In the genomic region with DNA sequence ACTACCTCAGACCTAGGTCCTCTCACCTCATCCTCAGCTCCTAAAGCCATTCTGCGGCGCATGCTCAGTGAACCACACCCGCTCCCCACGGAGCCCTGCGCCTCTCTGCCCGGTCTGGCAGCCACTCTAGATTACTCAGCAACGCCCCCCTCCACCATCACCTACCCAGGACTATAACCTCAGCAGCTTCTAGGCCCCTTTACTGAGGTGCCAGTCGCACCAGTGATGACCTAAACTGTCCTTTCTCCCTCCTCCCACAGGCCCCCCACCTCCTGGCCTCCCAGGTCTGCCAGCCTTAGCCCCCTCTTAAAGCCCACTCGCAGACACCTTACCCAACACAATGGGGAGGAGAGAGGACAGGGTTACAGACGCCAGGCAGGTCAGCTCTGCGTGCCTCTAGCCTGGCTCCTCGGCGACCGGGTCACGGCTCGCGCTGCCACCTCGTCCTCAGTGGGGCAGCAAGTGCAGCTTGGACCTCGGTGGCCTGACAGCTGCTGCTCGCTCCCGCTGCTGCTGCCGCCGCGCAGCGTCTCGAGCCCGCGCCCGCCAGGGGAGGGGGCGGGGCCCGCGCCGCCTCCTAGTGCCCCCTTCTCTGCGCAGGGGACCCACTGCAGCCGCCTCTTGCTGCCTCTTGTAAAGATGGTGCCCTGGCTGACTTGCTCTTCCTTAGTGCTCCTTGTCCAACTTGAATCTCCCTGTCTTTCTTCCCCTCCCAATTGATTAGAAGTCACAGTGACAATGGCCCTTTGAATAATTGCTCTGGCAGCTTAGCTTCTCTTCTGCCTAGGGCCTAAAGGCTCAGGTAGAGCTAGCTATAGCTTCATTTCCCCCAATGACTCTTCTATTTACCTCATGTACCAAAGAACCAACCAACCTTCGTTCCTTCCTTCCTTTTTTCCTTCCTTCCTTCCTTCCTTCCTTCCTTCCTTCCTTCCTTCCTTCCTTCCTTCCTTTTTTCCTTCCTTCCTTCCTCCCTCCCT, we compare ENCODE assay signal across 8 mouse cellular contexts. TPM values are rescaled to one million over a fixed set of nuclear protein-coding genes. Genes with fewer than 3 reads are reported as not detected.
DNase-seq lines count a peak whose midpoint lies in the region; ATAC-seq and TF ChIP-seq lines count a peak whose summit lies in the region.

A gene (minus strand): TSS at position 695 of the 980 bp plus-strand sequence.

- 0 out of 2 replicates have a peak, but pooled peaks cover 2% of the 10 kb centered on the region for H3K27me3 ChIP-seq in liver, postnatal 0 days (ENCODE audit: insufficient read depth, low read length)

- H3K4me2 ChIP-seq in liver, postnatal 0 days (ENCODE audit: low read depth, low read length): peak within 1 kb of the TSS; percentile 68

- 18% methylated on average over 23 of the region's 36 CpGs for WGBS in liver, postnatal 0 days (ENCODE audit: insufficient replicate concordance)

- ATAC-seq in liver, postnatal 0 days: no peak

- H3K9ac ChIP-seq in liver, postnatal 0 days (replicated peaks): no peak within 1 kb of the TSS

- peak; percentile 9 for DNase-seq in ovary, postnatal 36 days (ENCODE audit: low spot score)
- DNase-seq in ovary, postnatal 10 days (ENCODE audit: low spot score): no peak
- DNase-seq in cerebellum, postnatal 10 days: peak; percentile 75 to 83
- peak; percentile 16 to 30 for DNase-seq in frontal cortex, postnatal 10 days (ENCODE audit: low spot score in 2 of 2)
- peak; percentile 53 to 55 for DNase-seq in layer of hippocampus, adult 2 months (ENCODE audit: low spot score in 2 of 2)
- DNase-seq in liver, postnatal 0 days: peak; percentile 13
- peak; percentile 66 to 69 for DNase-seq in right cerebral cortex, postnatal 10 days (ENCODE audit: low spot score in 2 of 2)
- no peak for DNase-seq in spleen, postnatal 10 days (ENCODE audit: low spot score in 2 of 2)

- TF ChIP-seq CTCF in layer of hippocampus, adult 2 months (conservative IDR thresholded peaks at IDR 0.05): no peak
- no peak for TF ChIP-seq CTCF in liver, postnatal 0 days (IDR thresholded peaks at IDR 0.05; ENCODE audit: low read depth)

- peak within 1 kb of the TSS; percentile 58 for H3K4me3 ChIP-seq in layer of hippocampus, adult 2 months
- peak within 1 kb of the TSS; percentile 35 for H3K4me3 ChIP-seq in liver, postnatal 0 days (ENCODE audit: low read depth, low read length)

- no peaks in the 10 kb centered on the region for H3K36me3 ChIP-seq in liver, postnatal 0 days (replicated peaks; ENCODE audit: insufficient read depth, low read length)

- TF ChIP-seq EP300 in liver, postnatal 0 days (IDR thresholded peaks at IDR 0.05; ENCODE audit: low read depth): no peak

- no peaks in the 10 kb centered on the region for H3K4me1 ChIP-seq in liver, postnatal 0 days (ENCODE audit: insufficient read depth)

- peak within 1 kb of the TSS; percentile 87 for H3K27ac ChIP-seq in layer of hippocampus, adult 2 months
- no peak within 1 kb of the TSS for H3K27ac ChIP-seq in liver, postnatal 0 days (ENCODE audit: low read depth)

- no peaks in the 10 kb centered on the region for H3K9me3 ChIP-seq in liver, postnatal 0 days (ENCODE audit: low read length)

RNA-seq across cellular contexts. Expression of the gene that starts here (rescaled TPM):
- 10 to 100 TPM; 18.5 to 28.3 TPM for total RNA-seq in layer of hippocampus, adult 2 months (2021)
- polyA plus RNA-seq in liver, postnatal 0 days (2015; fragmentation: Nextera tagmentation; extraction: Ambion mirVana): not detected in 2 replicates

Comparison
In these comparisons a context has a peak if more than half of its experiments do, and no peak if none do; other contexts are left out.
1. DNase-seq: peak in ovary, postnatal 36 days (single experiment), cerebellum, postnatal 10 days (2 of 2), frontal cortex, postnatal 10 days (2 of 2), layer of hippocampus, adult 2 months (2 of 2) and right cerebral cortex, postnatal 10 days (2 of 2); none in ovary, postnatal 10 days (single experiment) and spleen, postnatal 10 days (0 of 2).
2. Peak in DNase-seq, H3K4me3 ChIP-seq and H3K4me2 ChIP-seq in liver, postnatal 0 days; RNA of the gene not detected or under 1 TPM.